Mouse (Mus musculus): ENCODE results near the gene Babam2.

DNA sequence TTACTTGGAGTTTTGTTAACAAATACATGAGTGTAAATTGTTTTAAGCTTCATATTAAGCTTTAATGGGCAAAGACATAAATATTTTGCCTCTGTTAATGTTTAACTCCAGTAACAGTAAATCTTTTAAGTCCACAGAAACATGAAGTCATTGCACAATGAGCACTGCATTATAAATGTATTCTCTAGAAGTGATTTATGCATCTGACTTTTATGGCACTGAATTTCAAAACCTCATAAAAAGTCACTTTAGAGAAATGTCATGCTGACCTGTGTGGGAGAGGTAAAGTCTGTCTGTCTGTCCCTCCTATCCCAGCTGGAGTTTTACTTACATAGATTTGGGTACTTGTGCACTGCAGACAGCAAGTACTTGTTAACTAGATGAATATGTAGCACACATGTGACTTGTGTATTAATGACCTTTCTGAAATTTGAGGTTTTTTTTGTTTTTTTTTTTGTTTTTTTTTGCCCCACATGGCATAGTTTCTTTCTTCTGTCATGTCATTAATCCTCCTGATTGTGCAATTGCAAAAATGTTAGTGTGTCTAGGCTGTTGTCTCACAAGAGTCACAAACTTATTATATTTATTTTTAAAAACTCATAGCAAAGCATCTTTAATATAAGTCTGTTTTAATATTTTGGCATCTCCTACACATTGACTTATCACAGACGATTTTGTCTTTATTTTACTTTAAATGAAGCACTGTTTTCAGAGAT, 165.4 kb downstream of the Babam2 start:
- no peak for TF ChIP-seq CTCF (IDR thresholded peaks at IDR 0.05; ENCODE audit: borderline replicate concordance, extremely low read depth, insufficient read depth, insufficient read length)
- TF ChIP-seq POLR2A (IDR thresholded peaks at IDR 0.05; ENCODE audit: borderline replicate concordance, extremely low read depth, insufficient read depth, insufficient read length, poor library complexity, severe bottlenecking), result no peak

All from brain, embryonic 14.5 days (tissue).